Mouse (Mus musculus): ENCODE results near the gene Zfp62. TPM values are rescaled to one million over a fixed set of nuclear protein-coding genes. Genes with fewer than 3 reads are reported as not detected.

The Zfp62 gene
- polyA plus RNA-seq, 1 experiment from 2014 or later: 42.8 TPM

DNA sequence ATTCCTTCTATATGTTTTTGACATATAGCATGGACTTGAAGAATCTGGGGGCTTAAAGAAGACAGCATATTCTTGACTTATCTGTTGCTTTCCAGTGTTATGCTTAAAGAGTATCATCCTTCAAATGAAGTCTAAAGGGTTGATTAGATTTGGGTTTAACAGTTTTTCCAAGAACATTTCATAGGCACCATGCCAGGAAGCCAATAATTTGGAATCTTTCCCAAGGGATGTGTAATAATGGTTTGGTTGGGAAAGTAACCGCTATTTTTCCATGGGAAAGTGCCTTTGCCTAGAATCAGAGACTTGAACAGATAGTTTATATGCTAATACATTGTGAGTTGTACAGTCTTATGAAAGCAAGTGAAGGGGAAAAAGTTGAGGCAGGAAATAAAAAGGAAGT lies 33.8 kb downstream of the Zfp62 start:
- Histone ChIP-seq H3K4me1 (ENCODE audit: insufficient read depth) (no peaks in the 10 kb centered on the region), H3K4me2 (no peak overlapping the region), H3K9ac (no peak overlapping the region), H3K4me3 (ENCODE audit: low read depth, low read length) (no peak overlapping the region), H3K27ac (ENCODE audit: low read depth) (no peak overlapping the region), H3K36me3 (ENCODE audit: insufficient read depth) (no peaks in the 10 kb centered on the region), H3K27me3 (ENCODE audit: insufficient read depth, low read length) (no peaks in the 10 kb centered on the region), H3K9me3 (ENCODE audit: low read depth, low read length) (no peaks in the 10 kb centered on the region)
- WGBS: 52% methylated on average over 1 of the region's 1 CpGs
- TF ChIP-seq CTCF (IDR thresholded peaks at IDR 0.05; ENCODE audit: low read depth): no peak
- ATAC-seq (ENCODE audit: insufficient read depth): no peak
- DNase-seq: peak; percentile 45

DNA sequence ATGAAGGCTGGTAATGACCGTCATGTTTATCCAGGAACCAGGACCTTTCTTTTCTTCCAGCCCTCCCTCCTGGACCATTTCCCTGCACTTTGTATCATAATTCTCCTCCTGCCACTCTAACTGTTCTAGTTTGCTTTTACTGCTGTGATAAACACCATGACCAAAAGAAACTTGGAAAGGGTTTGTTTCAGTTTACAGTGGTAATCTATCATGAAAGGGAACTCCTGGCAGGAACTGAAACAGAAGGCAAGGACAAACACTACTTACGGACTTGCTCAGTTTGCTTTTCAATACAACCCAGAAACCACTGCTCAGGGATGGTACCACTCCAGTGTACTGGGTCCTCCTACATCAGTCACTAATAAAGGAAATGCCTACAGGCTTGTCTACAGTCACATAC lies 34.4 kb downstream of the Zfp62 start:
- no peak overlapping the region for H3K4me2 ChIP-seq
- DNase-seq (no peak), ATAC-seq (ENCODE audit: insufficient read depth) (no peak)
- no peaks in the 10 kb centered on the region for H3K27me3 ChIP-seq (ENCODE audit: insufficient read depth, low read length)
- H3K4me3 ChIP-seq (ENCODE audit: low read depth, low read length): no peak overlapping the region
- WGBS: 42% methylated on average over 2 of the region's 2 CpGs
- H3K36me3 ChIP-seq (ENCODE audit: insufficient read depth): no peaks in the 10 kb centered on the region
- H3K4me1 ChIP-seq (ENCODE audit: insufficient read depth): no peaks in the 10 kb centered on the region
- no peak overlapping the region for H3K9ac ChIP-seq
- TF ChIP-seq CTCF (IDR thresholded peaks at IDR 0.05; ENCODE audit: low read depth): no peak
- no peaks in the 10 kb centered on the region for H3K9me3 ChIP-seq (ENCODE audit: low read depth, low read length)
- H3K27ac ChIP-seq (ENCODE audit: low read depth): no peak overlapping the region

DNA sequence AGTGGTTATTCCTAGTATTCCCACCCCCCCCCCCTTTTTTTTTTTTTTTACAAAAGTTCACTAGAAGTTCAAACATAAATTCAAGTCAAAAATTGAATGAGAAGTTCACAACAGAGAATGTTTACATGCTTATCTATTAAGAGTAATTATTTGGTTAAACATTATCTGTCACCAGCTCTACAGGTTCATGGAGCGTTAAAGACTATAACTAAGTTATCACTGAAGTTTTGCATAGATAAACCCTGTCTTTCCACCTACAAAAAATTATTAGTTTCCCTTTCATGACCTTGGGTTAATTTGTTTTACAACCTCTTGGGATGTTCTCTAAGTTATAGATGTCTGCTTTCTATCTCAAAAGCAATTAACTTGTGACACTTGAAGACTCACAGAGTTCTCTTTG lies 37.2 kb downstream of the Zfp62 start:
- Histone ChIP-seq H3K27me3 (ENCODE audit: insufficient read depth, low read length) (no peaks in the 10 kb centered on the region), H3K4me3 (ENCODE audit: low read depth, low read length) (no peak overlapping the region), H3K9me3 (ENCODE audit: low read depth, low read length) (no peaks in the 10 kb centered on the region), H3K4me1 (ENCODE audit: insufficient read depth) (peaks cover 6% of the 10 kb centered on the region; the same call in 1 of the 2 replicates), H3K4me2 (no peak overlapping the region), H3K27ac (ENCODE audit: low read depth) (no peak overlapping the region), H3K9ac (no peak overlapping the region), H3K36me3 (ENCODE audit: insufficient read depth) (no peaks in the 10 kb centered on the region)
- ATAC-seq (ENCODE audit: insufficient read depth) (no peak), DNase-seq (no peak)
- WGBS: 52% methylated on average over 1 of the region's 1 CpGs
- no peak for TF ChIP-seq CTCF (IDR thresholded peaks at IDR 0.05; ENCODE audit: low read depth)

DNA sequence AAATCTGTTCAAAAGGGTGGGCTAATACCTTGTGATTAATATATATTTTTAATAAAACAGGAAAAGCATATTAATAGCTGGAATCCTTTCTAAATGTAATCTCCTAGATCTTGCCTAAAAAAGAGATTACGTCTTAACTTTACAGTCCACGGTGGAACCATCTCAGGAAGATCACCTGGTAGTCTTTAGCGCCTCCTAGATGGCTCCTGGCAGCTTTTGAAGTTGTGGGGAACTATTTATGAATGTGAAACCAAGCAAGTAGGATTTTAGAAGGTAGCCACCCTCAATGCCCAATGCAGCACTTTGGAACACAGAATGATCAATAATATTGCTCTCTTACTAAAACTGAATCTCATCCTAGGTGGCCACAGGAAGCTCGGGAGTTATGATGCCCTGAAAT lies 37.8 kb downstream of the Zfp62 start:
- H3K4me2 ChIP-seq: no peak overlapping the region
- WGBS: 78% methylated on average over 4 of the region's 4 CpGs
- H3K9ac ChIP-seq: no peak overlapping the region
- DNase-seq (no peak), ATAC-seq (ENCODE audit: insufficient read depth) (no peak)
- H3K9me3 ChIP-seq (ENCODE audit: low read depth, low read length): no peaks in the 10 kb centered on the region
- H3K4me3 ChIP-seq (ENCODE audit: low read depth, low read length): no peak overlapping the region
- H3K27ac ChIP-seq (ENCODE audit: low read depth): no peak overlapping the region
- TF ChIP-seq CTCF (IDR thresholded peaks at IDR 0.05; ENCODE audit: low read depth): no peak
- H3K27me3 ChIP-seq (ENCODE audit: insufficient read depth, low read length): no peaks in the 10 kb centered on the region
- peaks cover 7% of the 10 kb centered on the region; the same call in 1 of the 2 replicates for H3K4me1 ChIP-seq (ENCODE audit: insufficient read depth)
- no peaks in the 10 kb centered on the region for H3K36me3 ChIP-seq (ENCODE audit: insufficient read depth)

DNA sequence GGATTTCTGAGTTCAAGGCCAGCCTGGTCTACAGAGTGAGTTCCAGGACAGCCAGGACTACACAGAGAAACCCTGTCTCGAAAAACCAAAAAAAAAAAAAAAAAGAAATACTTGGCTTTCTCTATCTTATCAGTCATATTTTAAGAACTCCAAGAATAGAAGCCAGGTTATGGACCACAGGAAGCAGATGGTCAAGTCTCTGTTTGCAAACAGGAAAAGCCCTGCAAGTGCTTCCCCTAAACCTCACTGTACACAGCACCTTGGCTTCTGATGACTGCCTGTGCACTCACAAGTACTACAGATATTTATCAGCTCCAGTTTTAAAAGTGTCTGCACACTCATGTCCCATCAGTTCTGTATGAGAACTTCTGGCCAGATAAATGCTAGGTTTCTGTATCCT lies 38.4 kb downstream of the Zfp62 start:
- peak; percentile 34 for DNase-seq
- Histone ChIP-seq H3K27me3 (ENCODE audit: insufficient read depth, low read length) (no peaks in the 10 kb centered on the region), H3K4me3 (ENCODE audit: low read depth, low read length) (no peak overlapping the region), H3K4me1 (ENCODE audit: insufficient read depth) (peaks cover 7% of the 10 kb centered on the region; the same call in 1 of the 2 replicates), H3K9ac (no peak overlapping the region), H3K27ac (ENCODE audit: low read depth) (no peak overlapping the region), H3K4me2 (no peak overlapping the region), H3K36me3 (ENCODE audit: insufficient read depth) (no peaks in the 10 kb centered on the region), H3K9me3 (ENCODE audit: low read depth, low read length) (no peaks in the 10 kb centered on the region)
- ATAC-seq (ENCODE audit: insufficient read depth): no peak
- no peak for TF ChIP-seq CTCF (IDR thresholded peaks at IDR 0.05; ENCODE audit: low read depth)
- WGBS: no CpG with 5 or more reads among the region's 1 CpGs

DNA sequence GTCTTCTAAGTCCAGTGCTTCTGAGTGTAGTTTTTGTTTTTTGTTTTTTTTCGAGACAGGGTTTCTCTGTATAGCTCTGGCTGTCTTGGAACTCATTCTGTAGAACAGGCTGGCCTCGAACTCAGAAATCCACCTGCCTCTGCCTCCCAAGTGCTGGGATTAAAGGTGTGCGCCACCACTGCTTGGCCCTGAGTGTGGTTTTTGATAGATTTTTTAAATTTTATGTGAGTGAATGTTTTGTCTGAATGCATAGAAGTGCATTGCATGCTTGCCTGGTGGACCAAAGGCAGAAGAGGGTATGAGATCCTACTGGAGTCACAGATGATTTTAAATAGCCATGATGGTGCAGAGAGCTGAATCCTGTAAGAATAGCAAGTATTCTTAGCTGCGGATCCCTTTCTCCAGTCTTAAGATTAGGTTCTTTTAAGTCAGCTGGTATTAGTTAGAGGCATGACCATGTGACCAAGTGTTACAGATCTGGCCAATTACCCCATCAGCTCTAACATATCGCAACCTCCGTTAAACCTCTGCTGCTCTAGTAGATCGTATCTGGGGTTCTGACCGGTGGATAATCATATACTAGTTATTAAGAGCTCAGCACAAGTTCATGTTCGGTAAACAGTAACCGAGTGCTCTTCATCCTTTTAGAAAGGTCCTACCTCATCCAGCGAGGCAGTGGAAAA lies 40.0 kb downstream of the Zfp62 start:
- Histone ChIP-seq H3K36me3 (ENCODE audit: insufficient read depth) (no peaks in the 10 kb centered on the region), H3K9me3 (ENCODE audit: low read depth, low read length) (no peaks in the 10 kb centered on the region), H3K9ac (peak overlapping the region; percentile 49), H3K27ac (ENCODE audit: low read depth) (peak overlapping the region; percentile 91), H3K4me3 (ENCODE audit: low read depth, low read length) (peak overlapping the region; percentile 47), H3K4me2 (peak overlapping the region; percentile 65), H3K27me3 (ENCODE audit: insufficient read depth, low read length) (no peaks in the 10 kb centered on the region), H3K4me1 (ENCODE audit: insufficient read depth) (peaks cover 11% of the 10 kb centered on the region; the same call in 1 of the 2 replicates)
- no peak for TF ChIP-seq CTCF (IDR thresholded peaks at IDR 0.05; ENCODE audit: low read depth)
- WGBS: 22% methylated on average over 11 of the region's 11 CpGs
- DNase-seq (peak; percentile 37), ATAC-seq (ENCODE audit: insufficient read depth) (peak; percentile 1; the same call in 1 of the 2 replicates)

DNA sequence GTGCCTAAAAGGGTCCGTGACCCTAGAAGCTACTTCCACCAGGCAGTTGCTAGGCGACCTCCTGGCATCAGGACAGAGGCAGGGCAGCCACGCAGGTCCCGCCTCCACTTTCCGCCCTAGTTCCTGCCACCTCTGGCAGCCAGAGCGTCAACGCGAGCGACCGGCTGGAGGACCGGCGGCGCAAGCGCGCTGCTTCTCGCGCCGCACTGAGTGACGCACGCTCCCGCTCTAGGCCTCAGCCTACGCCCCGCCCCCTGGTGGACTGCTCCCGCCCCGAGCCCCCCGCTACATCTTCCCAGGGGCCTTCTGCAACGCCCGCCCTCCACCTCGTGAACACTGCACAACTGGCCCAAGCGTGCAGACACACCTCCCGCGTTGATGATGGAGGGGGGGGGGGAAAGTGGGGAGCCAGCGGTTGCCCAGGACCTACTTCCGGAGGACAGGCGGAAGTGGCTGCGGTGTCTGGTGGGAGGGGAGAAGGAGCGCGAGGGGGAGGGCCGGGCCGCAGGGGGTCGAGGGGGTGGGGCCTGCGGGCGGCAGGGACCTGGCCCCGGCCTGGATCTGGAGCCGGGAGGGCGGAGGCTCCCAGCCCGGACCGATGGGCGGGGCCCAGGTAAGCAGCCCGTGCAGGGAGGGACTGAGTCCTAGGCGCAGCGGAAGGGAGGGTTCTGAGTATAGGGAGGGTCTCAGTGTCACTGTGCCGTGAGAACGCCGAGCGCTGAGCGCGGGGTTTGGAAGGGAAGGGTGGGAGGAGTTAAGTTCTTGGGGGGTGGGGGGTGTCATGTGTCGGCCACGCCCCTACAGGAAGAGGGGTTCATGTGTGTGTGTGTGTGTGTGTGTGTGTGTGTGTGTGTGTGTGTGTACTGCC lies 40.9 kb downstream of the Zfp62 start, which contains the start of gene Mgat1:
Mgat1 (plus strand) TSS at position 465 of the 868 bp plus-strand sequence.
- Histone ChIP-seq H3K27me3 (ENCODE audit: insufficient read depth, low read length) (no peaks in the 10 kb centered on the region), H3K4me1 (ENCODE audit: insufficient read depth) (peaks cover 11% of the 10 kb centered on the region; the same call in 1 of the 2 replicates), H3K27ac (ENCODE audit: low read depth) (peak within 1 kb of the TSS; percentile 91), H3K36me3 (ENCODE audit: insufficient read depth) (no peaks in the 10 kb centered on the region), H3K9me3 (ENCODE audit: low read depth, low read length) (no peaks in the 10 kb centered on the region), H3K9ac (peak within 1 kb of the TSS; percentile 49), H3K4me3 (ENCODE audit: low read depth, low read length) (peak within 1 kb of the TSS; percentile 47), H3K4me2 (peak within 1 kb of the TSS; percentile 65)
- ATAC-seq (ENCODE audit: insufficient read depth): peak; percentile 97
- peak; percentile 49 for TF ChIP-seq CTCF (IDR thresholded peaks at IDR 0.05; ENCODE audit: low read depth)
- WGBS: under 1% methylated on average over 56 of the region's 60 CpGs
- peak; percentile 98 for DNase-seq

Data from lung, embryonic 14.5 days (tissue).